9 mouse cellular contexts compared by ENCODE assay signal in genomic region chr8:113634161-113634560, GRCm38 (mm10). TPM values are rescaled to one million over a fixed set of nuclear protein-coding genes. Genes with fewer than 3 reads are reported as not detected.
A peak's percentile ranks its signal among the peaks of the same experiment; 100 is the strongest.
DNase-seq lines count a peak whose midpoint lies in the region; ATAC-seq and TF ChIP-seq lines count a peak whose summit lies in the region.
"Had no signal": no experiment of that assay in that cellular context is flagged by ENCODE, and none has a peak within 500 bp of the region (broad histone marks: within the 10 kb centered on the region; RNA-seq: fewer than 3 reads in every experiment).

No protein-coding gene starts in this region.

- peaks cover 28% of the 10 kb centered on the region for H3K4me1 ChIP-seq in E14TG2a.4 (replicated peaks; ENCODE audit: low read depth, low read length)
- H3K4me1 ChIP-seq in forebrain, embryonic 15.5 days = peaks cover 19% of the 10 kb centered on the region
- peaks cover 14% of the 10 kb centered on the region for H3K4me1 ChIP-seq in liver, embryonic 16.5 days (ENCODE audit: control insufficient read depth, low read depth, low read length)

- peaks cover 6% of the 10 kb centered on the region for H3K36me3 ChIP-seq in E14TG2a.4 (ENCODE audit: insufficient read depth, low read length)
- peaks cover 8% of the 10 kb centered on the region; the same call in 1 of the 2 replicates for H3K36me3 ChIP-seq in forebrain, embryonic 15.5 days
- H3K36me3 ChIP-seq in liver, embryonic 16.5 days (ENCODE audit: control insufficient read depth, insufficient read depth) = no peaks in the 10 kb centered on the region; the same call in 1 of the 2 replicates

- ATAC-seq in forebrain, embryonic 15.5 days (replicated peaks) = no peak
- ATAC-seq in liver, embryonic 16.5 days (ENCODE audit: low read depth) = no peak

- peak overlapping the region; percentile 54 for H3K9ac ChIP-seq in forebrain, embryonic 15.5 days (replicated peaks)
- peak overlapping the region; percentile 81; the same call in 1 of the 2 replicates for H3K9ac ChIP-seq in liver, embryonic 16.5 days (ENCODE audit: low read depth, low read length)

- peak overlapping the region; percentile 53 for H3K4me2 ChIP-seq in forebrain, embryonic 15.5 days (replicated peaks)
- H3K4me2 ChIP-seq in liver, embryonic 16.5 days (ENCODE audit: low read depth, low read length) = peak overlapping the region; percentile 86

- no peaks in the 10 kb centered on the region for H3K27me3 ChIP-seq in E14TG2a.4 (ENCODE audit: insufficient read depth, low read length)
- no peaks in the 10 kb centered on the region for H3K27me3 ChIP-seq in forebrain, embryonic 15.5 days
- no peaks in the 10 kb centered on the region for H3K27me3 ChIP-seq in liver, embryonic 16.5 days (ENCODE audit: control insufficient read depth, insufficient read depth, low read depth, low read length)

- no peak for TF ChIP-seq CTCF in gastrocnemius, adult 2 months (IDR thresholded peaks at IDR 0.05)
- TF ChIP-seq CTCF in E14TG2a.4 (conservative IDR thresholded peaks at IDR 0.05; ENCODE audit: low read length) = no peak

- peak overlapping the region; percentile 97 for H3K27ac ChIP-seq in gastrocnemius, adult 2 months
- H3K27ac ChIP-seq in forebrain, embryonic 15.5 days (replicated peaks) = peak overlapping the region; percentile 96
- no peak overlapping the region; the same call in 1 of the 2 replicates for H3K27ac ChIP-seq in liver, embryonic 16.5 days (ENCODE audit: low read length)

- DNase-seq in gastrocnemius, adult 2 months = no peak
- no peak for DNase-seq in gastrocnemius, postnatal 36 days
- no peak for DNase-seq in left cerebral cortex, postnatal 10 days (ENCODE audit: extremely low spot score in 1 of 2, low spot score in 2 of 2)
- no peak for DNase-seq in embryo, embryonic 9.5 days (ENCODE audit: extremely low spot score)
- no peak for DNase-seq in spleen, postnatal 14 days (ENCODE audit: low spot score in 2 of 2)

- no peaks in the 10 kb centered on the region for H3K9me3 ChIP-seq in E14TG2a.4 (ENCODE audit: low read length)
- no peaks in the 10 kb centered on the region for H3K9me3 ChIP-seq in forebrain, embryonic 15.5 days
- no peaks in the 10 kb centered on the region for H3K9me3 ChIP-seq in liver, embryonic 16.5 days (replicated peaks; ENCODE audit: control insufficient read depth, low read length)

- intact Hi-C loops in gastrocnemius, adult 2 months (cut with DNase I) = no loop called here
- intact Hi-C loops in gastrocnemius, postnatal 36 days (cut with DNase I) = loop anchor here (5.0 kb wide), 1 partner anchor 1572 kb away; no protein-coding TSS in a partner anchor
- intact Hi-C loops in left cerebral cortex, postnatal 10 days (cut with DNase I) = loop anchor here (5.0 kb wide), 1 partner anchor 1572 kb away; no protein-coding TSS in a partner anchor

- WGBS in forebrain, embryonic 15.5 days = 29% methylated on average over 12 of the region's 12 CpGs
- 25% methylated on average over 12 of the region's 12 CpGs for WGBS in liver, embryonic 16.5 days (ENCODE audit: insufficient replicate concordance)

- H3K4me3 ChIP-seq in gastrocnemius, adult 2 months = peak overlapping the region; percentile 91
- peak overlapping the region; percentile 92 for H3K4me3 ChIP-seq in E14TG2a.4 (replicated peaks; ENCODE audit: low read length)
- peak overlapping the region; percentile 87 for H3K4me3 ChIP-seq in forebrain, embryonic 15.5 days
- peak overlapping the region; percentile 77 for H3K4me3 ChIP-seq in liver, embryonic 16.5 days (ENCODE audit: low read depth, low read length)

RNA-seq across cellular contexts. Expression of gene Mon1b, which starts 1.2 kb away (rescaled TPM):
- total RNA-seq in gastrocnemius, adult 2 months (2021) = 1 to 10 TPM; 3.0 to 3.7 TPM
- total RNA-seq in gastrocnemius, postnatal 36 days (2021) = 1 to 10 TPM; 2.4 to 3.3 TPM
- polyA plus RNA-seq in forebrain, embryonic 15.5 days (2015; fragmentation: Nextera tagmentation; extraction: Ambion mirVana) = 12.8 and 14.4 TPM in 2 replicates
- 2.7 TPM in 2 replicates for polyA plus RNA-seq in liver, embryonic 16.5 days (2015; fragmentation: Nextera tagmentation; extraction: Ambion mirVana)
- total RNA-seq in left cerebral cortex, postnatal 10 days (2021) = 10 to 100 TPM; 17.6 to 19.8 TPM

RNA-seq across cellular contexts. Expression of gene Syce1l, which starts 8.9 kb away (rescaled TPM):
- total RNA-seq in gastrocnemius, adult 2 months (2021) = not detected
- total RNA-seq in gastrocnemius, postnatal 36 days (2021) = not detected
- polyA plus RNA-seq in forebrain, embryonic 15.5 days (2015; fragmentation: Nextera tagmentation; extraction: Ambion mirVana) = 0.47 TPM in 1 of 2 replicates, not detected in the other
- not detected in 2 replicates for polyA plus RNA-seq in liver, embryonic 16.5 days (2015; fragmentation: Nextera tagmentation; extraction: Ambion mirVana)
- total RNA-seq in left cerebral cortex, postnatal 10 days (2021) = under 1 TPM in 1 of 2 experiments, not detected in 1; 0.75 TPM
- total RNA-seq: neutrophil, adult 5-6 weeks had no signal
